Mouse (Mus musculus) kidney, postnatal 36 days (tissue): ENCODE data around the gene Tbc1d16.
A peak's percentile ranks its signal among the peaks of the same experiment; 100 is the strongest.
"Not testable (repeated sequence)": the region's sequence is repeated elsewhere in the genome, so short reads cannot be mapped to it uniquely, and the experiment has no call there.

Experiments
- DNase-seq, 2 experiments: peaks; one replicate each; pipeline ENCODE4 v3.0.0; 2021 to 2022; ENCODE audit warnings: mixed read lengths in 2 of 2

Gene Tbc1d16

DNA sequence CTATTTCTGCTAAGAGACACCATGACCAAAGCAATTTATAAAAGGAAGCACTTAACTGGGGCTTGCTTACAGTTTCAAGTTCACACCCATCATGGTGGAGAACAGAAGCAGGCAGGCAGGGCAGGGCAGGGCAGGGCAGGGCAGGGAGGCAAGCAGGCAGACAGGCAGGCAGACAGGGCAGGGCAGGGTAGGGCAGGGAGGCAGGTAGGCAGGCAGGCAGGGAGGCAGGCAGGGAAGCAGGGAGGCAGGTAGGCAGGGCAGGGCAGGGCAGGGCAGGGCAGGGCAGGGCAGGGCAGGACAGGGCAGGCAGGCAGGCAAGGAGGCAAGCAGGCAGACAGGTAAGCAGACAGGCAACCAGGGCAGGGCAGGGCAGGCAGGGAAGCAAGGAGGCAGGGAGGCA lies 115.6 kb downstream of the Tbc1d16 start:
- DNase-seq, result no peak

DNA sequence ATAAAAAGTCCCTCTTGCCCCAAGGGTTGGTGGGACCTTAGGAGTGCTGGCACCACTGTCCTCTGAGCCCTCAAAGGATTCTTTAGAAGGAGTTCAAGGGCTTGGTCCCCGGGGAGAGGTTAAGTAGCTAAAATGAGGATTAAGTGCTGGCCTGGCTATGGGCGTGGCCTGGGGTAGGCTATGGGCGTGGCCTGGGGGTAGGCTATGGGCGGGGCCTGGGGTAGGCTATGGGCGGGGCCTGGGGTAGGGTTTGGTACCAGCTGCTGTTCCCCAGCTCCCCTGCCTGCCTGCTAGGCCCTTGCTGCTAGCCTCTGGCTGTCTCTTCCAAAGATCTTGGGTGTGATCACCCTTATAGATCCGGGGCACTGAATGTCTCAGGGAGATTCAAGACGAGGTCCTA lies 117.0 kb downstream of the Tbc1d16 start:
- DNase-seq, result peak in 1 of 2 experiments; percentile 67

DNA sequence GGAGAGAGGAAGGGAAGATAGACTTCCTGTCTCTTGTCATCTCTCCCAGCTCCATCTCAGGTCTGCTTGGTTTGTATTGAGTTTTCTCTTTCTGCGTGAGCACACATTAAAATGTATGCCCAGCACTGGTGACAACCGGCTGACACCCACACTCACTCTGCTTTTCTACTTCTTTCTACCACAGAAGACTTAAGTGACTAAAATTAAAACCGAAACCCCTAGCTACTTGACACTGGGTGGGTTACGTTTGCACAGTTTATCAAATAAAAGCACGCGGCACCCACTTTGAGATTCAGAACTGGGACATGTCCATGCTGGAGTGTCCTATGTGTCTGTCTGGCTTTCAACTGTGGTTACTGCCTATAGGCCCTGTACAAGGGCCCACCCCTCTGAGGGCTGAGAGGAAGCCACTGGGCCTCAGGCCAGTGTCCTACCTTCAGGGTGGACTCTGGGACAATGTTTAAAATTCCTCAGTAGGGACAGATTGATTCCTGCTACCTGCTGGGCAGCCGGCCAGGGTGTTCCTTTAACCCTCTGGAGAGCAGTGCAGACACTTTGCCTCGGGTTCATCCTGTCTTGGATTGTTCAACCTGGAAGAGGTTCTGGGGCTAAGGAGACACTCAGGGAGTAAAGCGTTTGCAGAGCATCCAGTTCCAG lies 118.8 kb downstream of the Tbc1d16 start:
- DNase-seq, result peak; percentile 67 to 84

DNA sequence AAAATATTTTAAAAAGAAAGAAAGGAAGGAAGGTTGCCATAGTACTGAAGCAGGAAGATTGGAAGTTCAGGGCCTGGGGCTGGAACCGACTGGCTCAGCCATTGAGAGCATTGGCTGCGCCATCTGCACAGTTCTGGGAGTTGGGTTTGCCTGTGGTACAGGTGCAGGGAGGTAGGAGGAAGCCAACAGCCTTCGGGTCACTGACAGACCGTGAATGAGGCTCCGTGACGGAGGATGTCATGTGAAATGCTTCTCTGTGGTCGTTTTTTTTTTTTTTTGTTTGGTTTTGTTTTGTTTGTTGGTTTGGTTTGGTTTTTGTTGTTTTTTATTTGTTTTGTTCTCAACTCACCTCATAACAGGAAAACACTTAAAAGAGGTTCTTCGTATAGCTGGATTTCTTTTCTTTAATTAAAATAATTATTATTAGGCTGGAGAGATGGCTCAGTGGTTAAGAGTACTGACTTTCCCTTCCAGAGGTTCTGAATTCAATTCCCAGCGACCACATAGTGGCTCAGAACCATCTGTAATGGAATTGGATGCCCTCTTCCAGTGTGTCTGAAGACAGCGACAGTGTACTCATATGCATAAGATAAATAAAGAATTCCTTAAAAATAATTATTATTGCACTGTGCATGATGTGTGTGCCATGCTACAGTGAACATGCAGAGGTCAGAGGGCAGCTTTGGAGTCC lies 119.6 kb downstream of the Tbc1d16 start:
- no peak for DNase-seq

DNA sequence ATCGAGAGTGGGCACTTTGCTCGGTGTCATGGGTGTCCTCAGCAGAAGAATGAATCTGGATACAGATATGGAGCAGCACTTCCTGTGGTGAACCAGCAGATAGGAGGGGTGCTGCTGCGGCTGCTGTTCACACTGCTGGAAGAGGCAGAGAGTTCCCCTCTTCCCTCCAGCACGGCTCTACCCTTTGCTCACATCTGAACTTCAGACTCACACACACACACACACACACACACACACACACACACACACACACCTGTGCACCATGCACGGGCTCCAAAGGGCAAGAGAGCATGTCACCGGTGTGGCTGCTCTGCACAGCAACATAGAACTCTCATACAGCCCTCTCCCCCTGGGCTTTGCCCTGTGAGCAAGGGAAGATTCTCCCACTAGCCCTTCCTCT lies 122.0 kb downstream of the Tbc1d16 start:
- peak; percentile 63 to 81 for DNase-seq

DNA sequence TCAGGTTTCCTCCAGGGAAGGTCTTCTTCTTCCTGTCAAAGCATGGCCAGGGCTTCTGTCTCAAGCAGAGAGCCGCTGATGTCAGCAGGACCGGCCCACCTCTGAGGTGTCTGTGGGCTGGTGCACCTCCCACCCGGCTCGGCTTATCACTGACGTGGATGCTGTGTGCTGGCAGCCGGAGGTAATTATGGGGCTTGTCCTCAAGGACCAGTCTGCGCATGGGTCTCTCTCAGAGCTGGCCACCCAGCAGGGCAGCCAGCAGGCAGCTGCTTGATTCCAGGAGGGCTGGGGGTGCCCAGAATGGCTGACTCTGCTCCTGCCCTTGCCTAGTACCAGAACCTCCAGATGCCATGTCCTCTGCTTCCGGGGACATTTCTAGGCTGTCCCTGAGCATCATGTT lies 122.6 kb downstream of the Tbc1d16 start:
- no peak for DNase-seq

DNA sequence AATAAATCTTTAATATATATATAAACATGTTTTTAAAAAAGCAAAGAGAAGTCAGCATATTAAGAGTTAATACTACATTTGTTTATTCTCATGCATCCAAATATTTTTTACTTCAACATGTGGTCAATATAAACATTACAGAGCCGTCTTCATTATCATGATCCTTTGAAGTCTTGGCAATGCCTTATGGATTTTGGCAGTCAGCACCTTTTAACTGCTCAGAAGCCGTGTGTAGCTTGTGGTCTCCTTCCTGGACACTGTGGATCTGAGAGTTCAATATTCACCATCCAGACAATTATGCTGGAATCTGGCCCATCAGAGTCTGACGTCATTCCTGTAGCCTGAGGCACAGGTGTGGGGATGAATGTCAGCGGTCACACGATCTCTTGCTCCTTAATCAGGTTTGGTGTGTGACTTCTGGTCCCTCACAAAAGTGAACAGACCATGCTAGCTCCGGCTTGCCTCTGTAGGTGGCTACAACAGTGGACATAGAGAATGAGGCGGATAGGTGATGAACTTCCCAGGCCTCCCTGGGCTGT lies 123.2 kb downstream of the Tbc1d16 start:
- no peak for DNase-seq

DNA sequence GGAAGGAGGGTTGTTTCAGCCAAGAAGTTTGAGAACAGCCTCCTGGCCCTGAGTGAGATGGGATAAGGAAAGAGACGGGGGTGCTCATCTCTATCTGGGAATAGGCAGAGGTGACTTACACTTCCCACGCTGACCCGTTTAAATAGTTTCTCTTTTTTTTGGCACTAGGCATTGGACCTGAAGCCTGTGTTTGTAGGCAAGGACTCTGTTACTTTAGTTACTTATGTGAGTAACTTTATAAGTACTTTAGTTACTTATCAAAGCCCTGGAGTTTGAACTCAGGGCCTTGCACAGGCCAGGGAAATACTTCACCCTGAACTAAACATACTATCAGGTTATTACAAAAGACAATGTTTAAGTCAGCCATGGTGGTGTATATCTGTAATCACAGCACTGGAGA lies 124.3 kb downstream of the Tbc1d16 start:
- DNase-seq, result no peak

DNA sequence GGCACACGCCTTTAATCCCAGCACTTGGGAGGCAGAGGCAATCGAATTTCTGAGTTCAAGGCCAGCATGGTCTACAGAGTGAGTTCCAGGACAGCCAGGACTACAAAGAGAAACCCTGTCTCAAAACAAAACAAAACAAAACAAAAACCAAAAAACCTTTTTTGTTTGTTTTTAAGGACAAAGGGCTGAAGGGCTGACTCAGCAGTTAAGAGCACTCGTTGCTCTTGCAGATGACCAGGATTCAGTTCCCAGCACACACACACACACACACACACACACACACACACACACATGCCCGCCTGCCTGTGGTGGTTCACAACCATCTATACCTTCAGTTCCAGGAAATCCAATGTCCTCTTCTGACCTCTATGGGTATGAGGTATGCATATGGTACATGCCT lies 127.9 kb downstream of the Tbc1d16 start:
- DNase-seq, result not testable (repeated sequence)

DNA sequence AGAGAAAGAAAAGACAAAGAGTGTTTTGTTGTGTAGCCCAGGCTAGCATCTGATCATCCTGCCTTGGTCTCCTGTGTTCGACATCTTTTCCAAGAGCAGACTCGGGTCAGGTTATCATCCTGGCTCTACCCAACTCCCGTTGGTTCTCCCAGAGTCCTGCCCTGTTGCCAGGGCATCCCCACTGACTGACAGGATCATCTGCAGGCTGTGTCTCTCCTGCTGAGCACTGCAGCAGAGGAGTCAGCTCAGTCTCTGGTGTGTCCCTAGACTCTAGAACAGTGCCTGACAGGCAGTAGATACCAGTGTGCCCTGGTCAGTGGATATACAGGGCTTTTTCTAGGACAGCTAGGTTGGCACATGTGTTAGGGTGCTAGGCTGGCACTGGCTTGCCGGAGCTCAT lies 130.1 kb downstream of the Tbc1d16 start:
- no peak for DNase-seq

DNA sequence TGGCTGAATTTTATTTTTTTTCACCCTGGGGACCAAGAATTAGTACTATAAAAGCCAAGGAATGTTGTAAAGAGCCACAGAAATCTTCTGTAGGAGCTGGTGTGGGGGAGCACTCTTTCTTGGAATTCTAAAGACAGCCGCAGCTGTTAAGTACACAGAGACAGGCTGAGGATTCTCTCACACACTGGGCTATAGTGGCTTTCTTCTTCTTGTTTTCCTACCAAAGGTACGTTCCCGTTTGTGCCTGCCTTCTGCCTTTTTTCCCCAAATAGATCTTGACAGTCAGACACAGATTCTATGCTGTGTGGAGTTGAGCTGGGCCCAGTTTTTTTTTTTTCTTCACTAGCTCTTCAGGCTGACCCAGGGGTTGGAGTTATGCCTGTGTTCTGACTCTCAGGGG lies 132.9 kb downstream of the Tbc1d16 start:
- no peak for DNase-seq

DNA sequence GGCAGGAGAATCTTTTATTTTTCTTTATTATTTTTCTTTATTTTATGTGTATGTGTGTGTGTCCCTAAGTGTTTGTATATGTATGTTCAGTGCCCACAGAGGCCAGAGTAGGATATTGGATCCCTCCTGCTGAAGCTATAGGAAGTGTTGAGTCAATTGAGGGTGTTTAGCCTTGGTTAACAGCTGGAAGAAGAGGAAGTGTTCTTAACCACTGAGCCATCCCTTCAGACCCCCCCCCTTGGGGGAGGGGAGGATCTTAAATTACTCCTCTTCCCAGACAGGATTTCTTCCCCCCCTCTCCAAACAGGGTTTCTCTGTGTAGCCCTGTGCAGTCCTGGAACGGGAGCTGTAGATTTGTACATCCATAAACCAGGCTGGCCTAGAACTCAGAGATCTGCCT lies 135.0 kb downstream of the Tbc1d16 start:
- DNase-seq, result no peak
